Mouse (Mus musculus) kidney, adult 2 months (tissue): ENCODE data around the gene Rnf216. TPM values are rescaled to one million over a fixed set of nuclear protein-coding genes. Genes with fewer than 3 reads are reported as not detected.

ENCODE experiments used
- DNase-seq: peaks from one replicate; pipeline ENCODE4 v3.0.0; 2021
- H3K27ac ChIP-seq: fragments of 200-500 bp; 2 replicates; pipeline ENCODE4 v1.5.1; 2012; ENCODE audit warnings: low read depth, low read length, control low read depth, inconsistent platforms; ENCODE audit not compliant: insufficient read depth
- H3K27me3 ChIP-seq: fragments of 200-500 bp; replicated peaks from 2 replicates; pipeline ENCODE4 v1.6.1; 2012; ENCODE audit warnings: mild to moderate bottlenecking, moderate library complexity, low read length, inconsistent platforms; ENCODE audit not compliant: control insufficient read depth, insufficient read depth
- H3K36me3 ChIP-seq: fragments of 200-500 bp; 2 replicates; pipeline ENCODE4 v1.6.1; 2012; ENCODE audit warnings: mild to moderate bottlenecking, moderate library complexity, low read length, inconsistent platforms; ENCODE audit not compliant: control insufficient read depth, insufficient read depth
- H3K4me1 ChIP-seq: fragments of 200-500 bp; 2 replicates; pipeline ENCODE4 v1.6.1; 2011; ENCODE audit warnings: low read length; ENCODE audit not compliant: control insufficient read depth, insufficient read depth
- H3K4me3 ChIP-seq: fragments of 200-500 bp; 2 replicates; pipeline ENCODE4 v1.5.1; 2011; ENCODE audit warnings: mild to moderate bottlenecking, low read depth, low read length, control low read depth; ENCODE audit not compliant: insufficient read depth
- CTCF ChIP-seq: fragments of 200-500 bp; conservative IDR thresholded peaks from 2 replicates; pipeline ENCODE4 v1.5.1; 2011; ENCODE audit warnings: low read depth, mild to moderate bottlenecking, control low read depth, low read length, moderate library complexity, mixed read lengths; ENCODE audit not compliant: insufficient read depth, insufficient read length
- POLR2A ChIP-seq: fragments of 200-500 bp; IDR thresholded peaks from one replicate; pipeline ENCODE4 v1.6.1; 2011; ENCODE audit warnings: low read depth, low read length, control low read depth
- WGBS: fragments of 180-500 bp; shearing (Covaris S2); methylation state at CpG from one replicate; pipeline ENCODE4 v1.1.7; 2018; 5-methylcytosine and 5-hydroxymethylcytosine counted together
- polyA plus RNA-seq: library from polyadenylated mRNA; depleted of rRNA; stranded (reverse); fragments of >200 nt; gene quantifications from 2 replicates; pipeline ENCODE4 v1.2.3, GENCODE M21; 2012

Gene Rnf216
- polyA plus RNA-seq, 1 experiment: 22.7 TPM

DNA sequence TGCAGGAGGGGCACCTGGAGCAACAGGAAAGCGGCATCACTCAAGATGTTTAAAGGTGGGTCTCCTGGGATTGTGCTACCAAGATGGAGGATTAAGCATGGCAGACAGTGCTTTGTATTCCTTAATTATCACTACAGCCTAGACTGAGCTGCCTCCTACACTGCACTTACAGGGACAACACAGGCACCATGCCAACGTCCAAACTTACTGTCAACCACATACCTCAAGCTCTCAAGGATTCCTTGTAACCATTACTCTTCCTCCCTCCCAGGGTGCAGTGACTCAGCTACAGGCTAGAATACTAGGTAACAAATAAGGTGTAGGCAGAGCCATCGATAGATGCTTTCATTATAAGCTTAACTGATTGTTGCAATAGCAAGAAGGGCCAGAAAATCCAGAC lies 44.4 kb downstream of the Rnf216 start:
- H3K36me3 ChIP-seq: peaks cover 2% of the 10 kb centered on the region
- H3K27me3 ChIP-seq: no peaks in the 10 kb centered on the region
- WGBS: 89% methylated on average over 3 of the region's 3 CpGs
- TF ChIP-seq CTCF (no peak), POLR2A (no peak)
- DNase-seq: no peak
- no peak overlapping the region for H3K27ac ChIP-seq
- no peaks in the 10 kb centered on the region for H3K4me1 ChIP-seq
- H3K4me3 ChIP-seq: no peak overlapping the region

DNA sequence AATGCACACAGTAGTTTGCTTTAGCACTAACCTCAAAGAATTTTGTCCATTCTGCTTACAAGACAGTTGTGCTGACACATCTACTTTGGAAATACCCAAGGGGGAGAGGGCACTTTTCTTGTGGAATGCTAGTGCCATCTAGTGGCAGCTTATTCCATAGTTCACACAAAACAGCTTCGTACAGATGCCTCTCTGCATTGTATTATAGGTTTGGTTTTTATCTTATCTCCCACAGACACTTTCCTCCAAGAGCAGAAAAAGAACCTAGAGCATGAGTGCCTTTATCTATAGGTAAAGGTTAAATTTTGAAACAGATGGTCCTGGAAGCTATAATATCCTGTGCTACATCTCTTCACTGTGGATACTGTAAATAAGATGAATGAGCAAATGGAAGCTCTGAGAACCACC lies 46.2 kb downstream of the Rnf216 start:
- H3K4me1 ChIP-seq: peaks cover under 1% of the 10 kb centered on the region; the same call in 1 of the 2 replicates
- H3K27ac ChIP-seq: no peak overlapping the region
- peak; percentile 78 for DNase-seq
- no peak overlapping the region for H3K4me3 ChIP-seq
- H3K36me3 ChIP-seq: peaks cover 5% of the 10 kb centered on the region
- peak; percentile 41 for TF ChIP-seq CTCF
- TF ChIP-seq POLR2A: no peak
- no peaks in the 10 kb centered on the region for H3K27me3 ChIP-seq
- WGBS: 12% methylated on average over 1 of the region's 1 CpGs

- no peak overlapping the region for H3K27ac ChIP-seq
- no peak for DNase-seq
- H3K4me3 ChIP-seq: no peak overlapping the region
- no peak for TF ChIP-seq CTCF
- TF ChIP-seq POLR2A: no peak
- no peaks in the 10 kb centered on the region for H3K27me3 ChIP-seq
- H3K4me1 ChIP-seq: peaks cover 4% of the 10 kb centered on the region; the same call in 1 of the 2 replicates
- H3K36me3 ChIP-seq: peaks cover 6% of the 10 kb centered on the region
- WGBS: 100% methylated on average over 1 of the region's 1 CpGs
Measured at GRCm38 (mm10) chr5:143066096-143066495, 46.7 kb downstream of the Rnf216 start.

GRCm38 (mm10) chr5:143065230-143065629 lies 47.6 kb downstream of the Rnf216 start:
- 71% methylated on average over 2 of the region's 2 CpGs for whole genome bisulfite sequencing
- no peak overlapping the region for H3K4me3 ChIP-seq
- peaks cover 6% of the 10 kb centered on the region for H3K36me3 ChIP-seq
- TF ChIP-seq POLR2A (no peak), CTCF (no peak)
- no peak overlapping the region for H3K27ac ChIP-seq
- no peaks in the 10 kb centered on the region for H3K27me3 ChIP-seq
- H3K4me1 ChIP-seq: peaks cover 4% of the 10 kb centered on the region; the same call in 1 of the 2 replicates
- no peak for DNase-seq

- 88% methylated on average over 3 of the region's 3 CpGs for WGBS
- peaks cover 8% of the 10 kb centered on the region; the same call in 1 of the 2 replicates for H3K36me3 ChIP-seq
- H3K27ac ChIP-seq: no peak overlapping the region
- H3K27me3 ChIP-seq: no peaks in the 10 kb centered on the region
- peaks cover 4% of the 10 kb centered on the region; the same call in 1 of the 2 replicates for H3K4me1 ChIP-seq
- DNase-seq: no peak
- no peak overlapping the region for H3K4me3 ChIP-seq
- TF ChIP-seq CTCF: no peak
- TF ChIP-seq POLR2A: no peak
Measured at GRCm38 (mm10) chr5:143062251-143062650, 50.5 kb downstream of the Rnf216 start.

GRCm38 (mm10) chr5:143061511-143061910 lies 51.3 kb downstream of the Rnf216 start:
- DNase-seq: no peak
- no peak for TF ChIP-seq POLR2A
- no peak overlapping the region for H3K27ac ChIP-seq

GRCm38 (mm10) chr5:143060774-143061385 lies 51.9 kb downstream of the Rnf216 start:
- no peak overlapping the region for H3K27ac ChIP-seq

More at GRCm38 (mm10) chr5:143061511-143061910, 51.3 kb downstream of the Rnf216 start:
- no peak overlapping the region for H3K4me3 ChIP-seq
- 87% methylated on average over 3 of the region's 3 CpGs for WGBS
- H3K36me3 ChIP-seq: peaks cover 8% of the 10 kb centered on the region; the same call in 1 of the 2 replicates
- peaks cover 4% of the 10 kb centered on the region; the same call in 1 of the 2 replicates for H3K4me1 ChIP-seq
- H3K27me3 ChIP-seq: no peaks in the 10 kb centered on the region

More at GRCm38 (mm10) chr5:143060774-143061385, 51.9 kb downstream of the Rnf216 start:
- Histone ChIP-seq H3K36me3 (peaks cover 8% of the 10 kb centered on the region; the same call in 1 of the 2 replicates), H3K27me3 (no peaks in the 10 kb centered on the region), H3K4me1 (peaks cover 4% of the 10 kb centered on the region; the same call in 1 of the 2 replicates), H3K4me3 (no peak overlapping the region)
- WGBS: 31% methylated on average over 2 of the region's 2 CpGs
- no peak for DNase-seq
- TF ChIP-seq CTCF (no peak), POLR2A (no peak)
